Mouse (Mus musculus) hindbrain, embryonic 14.5 days (tissue): ENCODE results near the gene Prdm10. TPM values are rescaled to one million over a fixed set of nuclear protein-coding genes. Genes with fewer than 3 reads are reported as not detected.

Experiments used
- ATAC-seq: fragments of 200-750 bp; cut with Nextera tagmentation; 2 replicates; pipeline ENCODE4 v1.8.0; 2017; ENCODE audit warnings: moderate number of reproducible peaks, mild to moderate bottlenecking, moderate TSS enrichment, moderate library complexity; ENCODE audit not compliant: low FRiP score
- DNase-seq: peaks from one replicate; pipeline ENCODE4 v3.0.0-alpha.2; 2015; ENCODE audit warnings: low spot score
- H3K27ac ChIP-seq: fragments of 300-500 bp; sonication (generic); 2 replicates; pipeline ENCODE4 v1.5.1; 2014; ENCODE audit warnings: mild to moderate bottlenecking, moderate library complexity
- H3K27me3 ChIP-seq: fragments of 300-500 bp; sonication (generic); 2 replicates; pipeline ENCODE4 v1.6.1; 2014; ENCODE audit warnings: mild to moderate bottlenecking, low read length, mixed read lengths; ENCODE audit not compliant: control insufficient read depth, insufficient read depth
- H3K36me3 ChIP-seq: fragments of 300-500 bp; sonication (generic); replicated peaks from 2 replicates; pipeline ENCODE4 v1.6.1; 2014; ENCODE audit not compliant: control insufficient read depth, insufficient read depth
- H3K4me1 ChIP-seq: fragments of 300-500 bp; sonication (generic); replicated peaks from 2 replicates; pipeline ENCODE4 v1.6.1; 2014; ENCODE audit warnings: antibody characterized with exemption, low read length, mixed read lengths; ENCODE audit not compliant: control insufficient read depth, insufficient read depth
- H3K4me2 ChIP-seq: fragments of 300-500 bp; sonication (generic); replicated peaks from 2 replicates; pipeline ENCODE4 v1.6.1; 2014; ENCODE audit warnings: mild to moderate bottlenecking, moderate library complexity
- H3K4me3 ChIP-seq: fragments of 300-500 bp; sonication (generic); replicated peaks from 2 replicates; pipeline ENCODE4 v1.5.1; 2014; ENCODE audit warnings: mild to moderate bottlenecking, low read length
- H3K9ac ChIP-seq: fragments of 300-500 bp; sonication (generic); 2 replicates; pipeline ENCODE4 v1.6.1; 2014
- H3K9me3 ChIP-seq: fragments of 300-500 bp; sonication (generic); 2 replicates; pipeline ENCODE4 v1.6.1; 2016; ENCODE audit warnings: low read length; ENCODE audit not compliant: control insufficient read depth
- WGBS: fragments of 180-500 bp; shearing (Covaris S2); extraction: QIAGEN DNeasy Blood & Tissue Kit; methylation state at CpG from one replicate; pipeline ENCODE4 v1.1.7; 2014; 5-methylcytosine and 5-hydroxymethylcytosine counted together
- polyA plus RNA-seq: library from polyadenylated mRNA; unstranded; fragments of >200 nt; fragmentation: Nextera tagmentation; extraction: Ambion mirVana; gene quantifications from 2 replicates; pipeline ENCODE4 v1.2.1, GENCODE M21; 2014

Prdm10 gene
- polyA plus RNA-seq, 1 experiment from 2014 or later = 9.7 TPM

- H3K36me3 ChIP-seq = no peaks in the 10 kb centered on the region
- 87% methylated on average over 3 of the region's 3 CpGs for WGBS
- no peak for DNase-seq
Observed at GRCm38 (mm10) chr9:31296293-31296692, 16.0 kb downstream of the Prdm10 start.

GRCm38 (mm10) chr9:31298751-31299150, 18.4 kb downstream of the Prdm10 start:
- no peak for ATAC-seq
- H3K9ac ChIP-seq = no peak overlapping the region
- 78% methylated on average over 6 of the region's 6 CpGs for WGBS
- no peak overlapping the region for H3K27ac ChIP-seq
- H3K36me3 ChIP-seq = no peaks in the 10 kb centered on the region
- no peaks in the 10 kb centered on the region for H3K9me3 ChIP-seq
- no peaks in the 10 kb centered on the region for H3K4me1 ChIP-seq
- DNase-seq = no peak
- H3K4me3 ChIP-seq = no peak overlapping the region
- no peaks in the 10 kb centered on the region for H3K27me3 ChIP-seq
- H3K4me2 ChIP-seq = no peak overlapping the region

More at GRCm38 (mm10) chr9:31296293-31296692, 16.0 kb downstream of the Prdm10 start:
- Histone ChIP-seq H3K4me2 (no peak overlapping the region), H3K4me1 (no peaks in the 10 kb centered on the region), H3K9me3 (no peaks in the 10 kb centered on the region), H3K27ac (no peak overlapping the region), H3K27me3 (no peaks in the 10 kb centered on the region), H3K4me3 (no peak overlapping the region), H3K9ac (no peak overlapping the region)
- no peak for ATAC-seq

- ATAC-seq = no peak
- no peak overlapping the region for H3K9ac ChIP-seq
- H3K36me3 ChIP-seq = no peaks in the 10 kb centered on the region
- no peaks in the 10 kb centered on the region for H3K27me3 ChIP-seq
- H3K4me2 ChIP-seq = no peak overlapping the region
- DNase-seq = no peak
- WGBS = 95% methylated on average over 5 of the region's 5 CpGs
- no peaks in the 10 kb centered on the region for H3K4me1 ChIP-seq
- H3K27ac ChIP-seq = no peak overlapping the region
- H3K9me3 ChIP-seq = no peaks in the 10 kb centered on the region
- H3K4me3 ChIP-seq = no peak overlapping the region
Observed at GRCm38 (mm10) chr9:31300525-31300924, 20.2 kb downstream of the Prdm10 start.

GRCm38 (mm10) chr9:31301107-31301506, 20.8 kb downstream of the Prdm10 start:
- H3K36me3 ChIP-seq = no peaks in the 10 kb centered on the region
- ATAC-seq (no peak), DNase-seq (no peak)
- no peak overlapping the region for H3K27ac ChIP-seq
- H3K4me3 ChIP-seq = no peak overlapping the region
- no peaks in the 10 kb centered on the region for H3K9me3 ChIP-seq
- WGBS = 83% methylated on average over 5 of the region's 5 CpGs
- H3K9ac ChIP-seq = no peak overlapping the region
- H3K27me3 ChIP-seq = no peaks in the 10 kb centered on the region
- H3K4me1 ChIP-seq = no peaks in the 10 kb centered on the region
- H3K4me2 ChIP-seq = no peak overlapping the region

GRCm38 (mm10) chr9:31301526-31302311, 21.4 kb downstream of the Prdm10 start:
- H3K9me3 ChIP-seq = no peaks in the 10 kb centered on the region
- H3K9ac ChIP-seq = no peak overlapping the region
- DNase-seq (no peak), ATAC-seq (no peak)
- no peak overlapping the region for H3K4me2 ChIP-seq
- H3K27me3 ChIP-seq = no peaks in the 10 kb centered on the region
- H3K4me3 ChIP-seq = no peak overlapping the region
- 82% methylated on average over 5 of the region's 5 CpGs for WGBS
- H3K36me3 ChIP-seq = no peaks in the 10 kb centered on the region
- H3K4me1 ChIP-seq = no peaks in the 10 kb centered on the region
- no peak overlapping the region for H3K27ac ChIP-seq

GRCm38 (mm10) chr9:31304358-31304757, 24.0 kb downstream of the Prdm10 start:
- Histone ChIP-seq H3K36me3 (no peaks in the 10 kb centered on the region), H3K4me2 (no peak overlapping the region), H3K4me1 (no peaks in the 10 kb centered on the region), H3K4me3 (no peak overlapping the region), H3K9ac (no peak overlapping the region), H3K9me3 (no peaks in the 10 kb centered on the region), H3K27me3 (no peaks in the 10 kb centered on the region), H3K27ac (no peak overlapping the region)
- 81% methylated on average over 3 of the region's 3 CpGs for WGBS
- DNase-seq = no peak
- ATAC-seq = no peak

- no peaks in the 10 kb centered on the region for H3K4me1 ChIP-seq
- H3K27ac ChIP-seq = no peak overlapping the region
- H3K27me3 ChIP-seq = no peaks in the 10 kb centered on the region
- no peak overlapping the region for H3K4me2 ChIP-seq
- ATAC-seq (no peak), DNase-seq (no peak)
- WGBS = 54% methylated on average over 5 of the region's 5 CpGs
- H3K36me3 ChIP-seq = no peaks in the 10 kb centered on the region
- no peak overlapping the region for H3K9ac ChIP-seq
- no peak overlapping the region for H3K4me3 ChIP-seq
- no peaks in the 10 kb centered on the region for H3K9me3 ChIP-seq
Observed at GRCm38 (mm10) chr9:31305117-31305516, 24.8 kb downstream of the Prdm10 start.

- Histone ChIP-seq H3K4me1 (no peaks in the 10 kb centered on the region), H3K9me3 (no peaks in the 10 kb centered on the region), H3K27ac (no peak overlapping the region), H3K4me3 (no peak overlapping the region), H3K4me2 (no peak overlapping the region), H3K36me3 (no peaks in the 10 kb centered on the region), H3K9ac (no peak overlapping the region), H3K27me3 (no peaks in the 10 kb centered on the region)
- DNase-seq (no peak), ATAC-seq (no peak)
- 88% methylated on average over 3 of the region's 3 CpGs for WGBS
Observed at GRCm38 (mm10) chr9:31305807-31306206, 25.5 kb downstream of the Prdm10 start.

GRCm38 (mm10) chr9:31307232-31307631, 26.9 kb downstream of the Prdm10 start:
- no peak for ATAC-seq

GRCm38 (mm10) chr9:31309041-31309440, 28.7 kb downstream of the Prdm10 start:
- Histone ChIP-seq H3K9me3 (no peaks in the 10 kb centered on the region), H3K9ac (no peak overlapping the region), H3K27ac (no peak overlapping the region), H3K27me3 (no peaks in the 10 kb centered on the region), H3K4me2 (no peak overlapping the region), H3K36me3 (no peaks in the 10 kb centered on the region), H3K4me3 (no peak overlapping the region), H3K4me1 (no peaks in the 10 kb centered on the region)
- DNase-seq (no peak), ATAC-seq (no peak)
- 85% methylated on average over 5 of the region's 5 CpGs for WGBS

More at GRCm38 (mm10) chr9:31307232-31307631, 26.9 kb downstream of the Prdm10 start:
- DNase-seq = no peak
- Histone ChIP-seq H3K4me2 (no peak overlapping the region), H3K4me1 (no peaks in the 10 kb centered on the region), H3K36me3 (no peaks in the 10 kb centered on the region), H3K9me3 (no peaks in the 10 kb centered on the region), H3K27me3 (no peaks in the 10 kb centered on the region), H3K4me3 (no peak overlapping the region), H3K27ac (no peak overlapping the region), H3K9ac (no peak overlapping the region)
- WGBS = 93% methylated on average over 3 of the region's 3 CpGs
